Mouse (Mus musculus): ENCODE measurements around the gene Sfrp5. TPM values are rescaled to one million over a fixed set of nuclear protein-coding genes. Genes with fewer than 3 reads are reported as not detected.

The Sfrp5 gene
- polyA plus RNA-seq, 1 experiment from 2014 or later = 2.7 TPM

DNA sequence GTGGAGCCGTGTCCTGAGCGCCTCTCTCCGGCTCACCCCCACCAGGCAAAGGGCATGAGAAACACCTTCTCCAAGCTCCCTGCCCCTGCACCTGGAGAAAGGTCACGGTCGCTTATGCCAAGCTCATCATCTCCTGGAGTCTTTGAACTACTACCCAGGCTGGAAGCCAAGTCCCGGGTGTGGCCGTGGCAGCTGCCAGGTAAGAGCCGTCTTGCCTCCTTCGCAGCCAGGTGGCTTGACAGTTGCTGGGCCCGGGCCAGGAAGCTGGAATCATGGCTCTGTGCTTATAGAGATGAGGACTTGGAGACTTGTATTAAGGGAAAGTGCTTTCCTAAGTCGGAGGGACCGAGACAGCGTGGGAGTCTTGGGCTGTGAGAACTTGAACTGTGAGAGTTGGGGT, 28.9 kb upstream of the Sfrp5 start:
- Histone ChIP-seq H3K4me1 (ENCODE audit: control insufficient read depth, insufficient read depth, low read depth, low read length) (no peaks in the 10 kb centered on the region; the same call in 1 of the 2 replicates), H3K4me2 (ENCODE audit: low read length) (no peak overlapping the region), H3K9me3 (ENCODE audit: control insufficient read depth, low read length) (no peaks in the 10 kb centered on the region), H3K27ac (ENCODE audit: low read depth, low read length) (no peak overlapping the region), H3K27me3 (replicated peaks; ENCODE audit: control insufficient read depth, insufficient read depth, low read length) (no peaks in the 10 kb centered on the region), H3K9ac (ENCODE audit: low read depth, low read length) (no peak overlapping the region), H3K4me3 (ENCODE audit: low read length) (no peak overlapping the region), H3K36me3 (ENCODE audit: control insufficient read depth, insufficient read depth, low read length) (no peaks in the 10 kb centered on the region)
- ATAC-seq = no peak
- WGBS = 81% methylated on average over 13 of the region's 13 CpGs

DNA sequence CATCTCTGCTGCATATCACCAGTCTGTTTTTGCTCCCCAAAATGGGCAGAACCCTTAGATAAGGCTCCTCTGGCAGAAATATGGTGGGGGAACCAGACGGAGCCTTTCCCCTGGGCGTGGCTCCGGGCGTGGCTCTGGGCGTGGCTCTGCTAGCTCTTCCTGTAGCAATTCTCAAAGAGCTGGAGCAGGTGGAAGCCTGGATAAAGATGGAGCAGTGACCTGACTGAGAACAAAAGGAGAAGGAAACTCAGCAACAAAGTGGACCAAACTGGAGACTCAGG, 28.2 kb upstream of the Sfrp5 start:
- H3K4me3 ChIP-seq (ENCODE audit: low read length) = no peak overlapping the region
- H3K27me3 ChIP-seq (replicated peaks; ENCODE audit: control insufficient read depth, insufficient read depth, low read length) = no peaks in the 10 kb centered on the region
- H3K9me3 ChIP-seq (ENCODE audit: control insufficient read depth, low read length) = no peaks in the 10 kb centered on the region
- no peak overlapping the region for H3K4me2 ChIP-seq (ENCODE audit: low read length)
- H3K4me1 ChIP-seq (ENCODE audit: control insufficient read depth, insufficient read depth, low read depth, low read length) = no peaks in the 10 kb centered on the region; the same call in 1 of the 2 replicates
- H3K27ac ChIP-seq (ENCODE audit: low read depth, low read length) = no peak overlapping the region
- ATAC-seq = no peak
- no peak overlapping the region for H3K9ac ChIP-seq (ENCODE audit: low read depth, low read length)
- 83% methylated on average over 5 of the region's 5 CpGs for WGBS
- H3K36me3 ChIP-seq (ENCODE audit: control insufficient read depth, insufficient read depth, low read length) = no peaks in the 10 kb centered on the region

DNA sequence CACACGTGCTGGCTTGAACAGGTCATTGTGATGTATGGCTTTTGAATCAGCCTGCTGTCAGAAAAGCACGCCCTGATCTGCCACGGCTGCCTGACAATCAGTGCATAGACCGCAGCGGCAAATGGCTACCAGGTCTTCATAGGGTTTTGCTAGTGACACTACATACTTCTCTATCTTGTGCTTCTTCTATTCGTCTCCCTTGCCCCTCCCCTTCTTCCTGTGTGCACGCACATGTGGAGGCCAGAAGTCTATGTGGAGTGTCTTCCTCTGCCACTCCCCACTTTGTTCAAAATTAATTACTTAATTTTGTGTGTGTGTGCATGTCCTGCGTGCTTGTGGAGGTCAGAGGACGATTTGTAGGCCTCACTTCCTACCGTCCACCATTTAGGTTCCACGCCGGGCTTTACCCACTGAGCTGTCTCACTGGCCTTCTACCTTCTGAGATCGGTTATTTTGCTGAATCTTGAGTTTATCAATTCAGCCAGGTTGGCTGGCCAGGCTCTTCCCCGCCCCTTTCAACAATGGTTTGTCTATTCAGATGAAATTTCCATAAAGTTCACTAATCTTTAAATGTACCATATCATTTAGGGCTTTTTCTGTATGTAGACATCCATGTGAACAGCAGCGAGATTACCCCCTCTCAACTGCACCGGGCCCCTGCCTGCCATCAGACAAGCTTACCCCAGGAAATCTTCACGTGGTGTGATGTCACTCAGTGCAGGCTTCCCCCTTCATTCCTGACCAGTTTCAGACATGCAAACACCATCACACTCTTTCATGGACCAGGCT, 27.6 kb upstream of the Sfrp5 start:
- no peak overlapping the region for H3K27ac ChIP-seq (ENCODE audit: low read depth, low read length)
- no peak overlapping the region for H3K9ac ChIP-seq (ENCODE audit: low read depth, low read length)
- no peaks in the 10 kb centered on the region for H3K27me3 ChIP-seq (replicated peaks; ENCODE audit: control insufficient read depth, insufficient read depth, low read length)
- no peaks in the 10 kb centered on the region for H3K9me3 ChIP-seq (ENCODE audit: control insufficient read depth, low read length)
- H3K36me3 ChIP-seq (ENCODE audit: control insufficient read depth, insufficient read depth, low read length) = no peaks in the 10 kb centered on the region
- ATAC-seq = no peak
- 59% methylated on average over 17 of the region's 17 CpGs for WGBS
- no peaks in the 10 kb centered on the region; the same call in 1 of the 2 replicates for H3K4me1 ChIP-seq (ENCODE audit: control insufficient read depth, insufficient read depth, low read depth, low read length)
- H3K4me3 ChIP-seq (ENCODE audit: low read length) = no peak overlapping the region
- no peak overlapping the region for H3K4me2 ChIP-seq (ENCODE audit: low read length)

DNA sequence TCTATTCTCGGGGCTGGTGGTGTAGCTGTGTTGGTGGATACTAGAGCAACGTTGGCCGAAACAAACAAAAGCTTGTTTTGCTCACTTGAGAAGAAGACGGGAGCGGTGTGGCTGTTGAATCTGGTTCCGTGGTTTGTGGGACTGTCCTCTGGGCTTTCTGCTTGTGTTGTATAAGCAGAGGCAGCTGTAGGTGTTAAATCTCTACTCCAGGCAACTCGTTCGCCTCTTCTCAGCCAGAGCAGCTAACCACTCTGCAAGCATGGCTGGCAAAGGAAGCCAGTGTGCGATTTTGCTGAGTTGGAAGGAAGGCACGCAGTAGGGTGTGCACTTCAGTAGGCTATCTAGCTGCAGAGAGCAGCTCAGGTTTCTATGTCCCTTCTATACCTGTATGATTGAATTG, 24.4 kb upstream of the Sfrp5 start:
- Histone ChIP-seq H3K9me3 (ENCODE audit: control insufficient read depth, low read length) (no peaks in the 10 kb centered on the region), H3K9ac (ENCODE audit: low read depth, low read length) (no peak overlapping the region), H3K27ac (ENCODE audit: low read depth, low read length) (no peak overlapping the region), H3K27me3 (replicated peaks; ENCODE audit: control insufficient read depth, insufficient read depth, low read length) (no peaks in the 10 kb centered on the region), H3K4me3 (ENCODE audit: low read length) (no peak overlapping the region), H3K36me3 (ENCODE audit: control insufficient read depth, insufficient read depth, low read length) (no peaks in the 10 kb centered on the region), H3K4me2 (ENCODE audit: low read length) (no peak overlapping the region), H3K4me1 (ENCODE audit: control insufficient read depth, insufficient read depth, low read depth, low read length) (no peaks in the 10 kb centered on the region; the same call in 1 of the 2 replicates)
- 89% methylated on average over 10 of the region's 10 CpGs for WGBS
- ATAC-seq = no peak

DNA sequence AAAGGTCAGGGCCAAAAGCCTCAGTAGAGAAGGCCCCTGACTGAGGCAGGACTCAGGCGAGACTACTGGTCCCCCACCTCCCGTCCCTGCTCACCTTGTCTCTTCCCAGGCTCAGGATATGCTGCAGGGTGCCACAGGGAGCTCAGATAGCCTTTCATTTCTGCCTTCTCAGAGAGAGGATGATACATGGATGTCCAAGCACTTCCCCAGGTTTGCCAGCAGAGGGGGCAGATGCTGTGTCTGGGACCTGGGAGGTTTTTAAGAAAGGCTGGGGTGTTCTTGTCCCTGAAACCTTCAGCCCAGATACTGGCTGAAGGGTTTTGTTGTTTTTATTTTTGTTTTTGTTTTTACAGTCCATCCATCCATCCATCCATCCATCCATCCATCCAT, 15.3 kb upstream of the Sfrp5 start:
- Histone ChIP-seq H3K36me3 (ENCODE audit: control insufficient read depth, insufficient read depth, low read length) (no peaks in the 10 kb centered on the region), H3K4me1 (ENCODE audit: control insufficient read depth, insufficient read depth, low read depth, low read length) (no peaks in the 10 kb centered on the region), H3K9me3 (ENCODE audit: control insufficient read depth, low read length) (no peaks in the 10 kb centered on the region), H3K9ac (ENCODE audit: low read depth, low read length) (no peak overlapping the region), H3K27me3 (replicated peaks; ENCODE audit: control insufficient read depth, insufficient read depth, low read length) (no peaks in the 10 kb centered on the region), H3K27ac (ENCODE audit: low read depth, low read length) (no peak overlapping the region), H3K4me2 (ENCODE audit: low read length) (no peak overlapping the region), H3K4me3 (ENCODE audit: low read length) (no peak overlapping the region)
- WGBS = 13% methylated on average over 2 of the region's 2 CpGs
- ATAC-seq = peak; percentile 69

DNA sequence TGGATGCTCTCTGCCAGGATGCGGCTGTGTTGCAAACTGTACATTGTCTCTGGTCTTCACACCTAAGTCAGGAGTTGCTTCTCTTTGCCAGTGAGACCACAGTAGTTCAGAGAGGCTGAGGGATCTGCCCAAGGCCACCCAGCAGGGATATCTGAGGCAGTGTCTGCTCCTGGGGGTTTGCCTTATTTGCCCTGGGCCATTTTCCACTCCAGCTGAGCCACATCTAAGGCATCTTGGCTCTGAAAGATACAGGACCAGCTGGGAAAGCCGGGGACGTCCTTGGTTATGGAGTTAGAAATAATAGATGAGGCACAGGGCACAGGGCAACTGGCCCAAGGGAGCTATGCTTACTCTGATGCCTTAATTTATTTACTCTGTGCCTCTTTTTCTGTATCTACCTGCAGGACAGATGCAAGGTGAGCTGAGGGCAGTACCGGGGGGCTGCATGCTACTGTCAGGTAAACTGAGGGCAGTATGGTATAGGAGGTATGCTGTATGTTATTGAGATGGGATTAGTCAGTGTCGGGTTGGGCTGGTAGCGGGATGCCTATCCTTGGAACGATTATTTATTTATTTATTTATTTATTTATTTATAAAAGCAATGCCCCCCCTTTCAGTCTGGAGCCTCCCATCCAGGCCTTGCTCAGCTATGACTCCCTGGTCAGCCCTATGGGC, 14.8 kb upstream of the Sfrp5 start:
- Histone ChIP-seq H3K36me3 (ENCODE audit: control insufficient read depth, insufficient read depth, low read length) (no peaks in the 10 kb centered on the region), H3K9me3 (ENCODE audit: control insufficient read depth, low read length) (no peaks in the 10 kb centered on the region), H3K4me2 (ENCODE audit: low read length) (no peak overlapping the region), H3K4me3 (ENCODE audit: low read length) (no peak overlapping the region), H3K27ac (ENCODE audit: low read depth, low read length) (no peak overlapping the region), H3K9ac (ENCODE audit: low read depth, low read length) (no peak overlapping the region), H3K4me1 (ENCODE audit: control insufficient read depth, insufficient read depth, low read depth, low read length) (no peaks in the 10 kb centered on the region), H3K27me3 (replicated peaks; ENCODE audit: control insufficient read depth, insufficient read depth, low read length) (no peaks in the 10 kb centered on the region)
- 73% methylated on average over 7 of the region's 7 CpGs for WGBS
- ATAC-seq = peak; percentile 60

DNA sequence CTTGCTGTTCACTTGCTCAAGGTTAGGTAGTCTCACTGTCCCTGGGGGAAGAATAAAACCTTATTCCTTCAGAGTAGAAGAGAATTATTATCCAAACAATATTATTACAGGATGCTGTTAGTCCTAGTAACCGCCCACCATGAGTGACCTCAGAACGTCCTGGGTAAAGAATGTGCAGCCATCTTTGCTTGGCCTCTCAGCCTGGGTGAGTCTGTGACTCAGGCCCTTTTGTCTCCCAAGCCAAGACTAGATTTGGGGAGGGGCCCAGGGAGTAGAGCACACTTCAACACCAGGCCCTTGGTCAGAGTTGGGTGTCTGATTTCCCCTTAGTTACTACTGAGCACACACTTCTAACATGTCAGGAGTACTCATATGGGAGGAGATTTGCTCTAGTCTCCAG, 12.5 kb upstream of the Sfrp5 start:
- Histone ChIP-seq H3K27ac (ENCODE audit: low read depth, low read length) (no peak overlapping the region), H3K4me1 (ENCODE audit: control insufficient read depth, insufficient read depth, low read depth, low read length) (no peaks in the 10 kb centered on the region), H3K9ac (ENCODE audit: low read depth, low read length) (no peak overlapping the region), H3K4me3 (ENCODE audit: low read length) (no peak overlapping the region), H3K4me2 (ENCODE audit: low read length) (no peak overlapping the region), H3K27me3 (replicated peaks; ENCODE audit: control insufficient read depth, insufficient read depth, low read length) (no peaks in the 10 kb centered on the region), H3K9me3 (ENCODE audit: control insufficient read depth, low read length) (no peaks in the 10 kb centered on the region), H3K36me3 (ENCODE audit: control insufficient read depth, insufficient read depth, low read length) (no peaks in the 10 kb centered on the region)
- no peak for ATAC-seq
- 83% methylated on average over 2 of the region's 2 CpGs for WGBS

DNA sequence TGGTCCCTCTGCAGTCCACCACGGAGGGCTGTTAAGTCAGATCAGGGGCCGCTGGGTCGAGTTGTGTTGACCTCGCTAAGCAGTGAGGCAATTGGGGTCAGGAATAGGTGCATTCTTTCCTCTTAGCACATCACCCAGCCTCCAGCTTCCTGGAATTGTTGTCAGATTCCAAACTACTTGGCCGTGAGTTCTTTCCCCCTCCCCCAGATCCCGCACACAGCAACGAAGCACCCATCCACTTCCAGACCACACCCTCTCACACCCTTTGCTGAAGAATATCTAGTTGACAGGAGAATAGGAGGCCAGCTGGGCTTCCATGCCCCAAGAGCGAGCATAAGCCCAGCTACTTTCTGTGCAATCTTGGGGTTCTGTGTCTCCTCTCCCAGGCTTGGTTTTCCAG, 9.9 kb upstream of the Sfrp5 start:
- no peak for ATAC-seq
- WGBS = 30% methylated on average over 8 of the region's 8 CpGs

DNA sequence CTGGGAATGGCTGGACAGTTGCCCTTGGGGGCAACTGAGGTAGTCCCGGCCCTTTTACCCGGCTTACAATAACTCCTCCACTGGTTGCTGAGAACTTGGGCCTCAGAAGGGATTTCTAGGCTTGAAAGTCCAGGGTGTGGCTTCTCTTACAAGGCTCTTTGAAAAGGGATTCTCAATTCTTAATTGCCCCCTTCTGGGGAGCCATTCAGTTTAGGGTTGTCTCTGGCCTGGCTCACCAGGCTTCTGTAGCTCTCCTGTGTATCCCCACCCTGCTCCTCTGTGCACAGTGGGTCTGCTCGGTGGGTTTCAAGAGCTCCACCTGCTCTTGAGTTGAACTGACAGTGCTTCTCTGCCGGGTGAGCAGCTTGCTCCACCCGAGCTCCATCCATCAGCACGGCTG, 7.9 kb upstream of the Sfrp5 start:
- Histone ChIP-seq H3K36me3 (ENCODE audit: control insufficient read depth, insufficient read depth, low read length) (no peaks in the 10 kb centered on the region), H3K9ac (ENCODE audit: low read depth, low read length) (no peak overlapping the region), H3K4me2 (ENCODE audit: low read length) (no peak overlapping the region), H3K27ac (ENCODE audit: low read depth, low read length) (no peak overlapping the region), H3K27me3 (replicated peaks; ENCODE audit: control insufficient read depth, insufficient read depth, low read length) (no peaks in the 10 kb centered on the region), H3K4me1 (ENCODE audit: control insufficient read depth, insufficient read depth, low read depth, low read length) (no peaks in the 10 kb centered on the region), H3K4me3 (ENCODE audit: low read length) (no peak overlapping the region), H3K9me3 (ENCODE audit: control insufficient read depth, low read length) (no peaks in the 10 kb centered on the region)
- ATAC-seq = no peak
- 62% methylated on average over 6 of the region's 6 CpGs for WGBS

More for the DNA sequence above, 9.9 kb upstream of the Sfrp5 start:
- H3K4me1 ChIP-seq (ENCODE audit: control insufficient read depth, insufficient read depth, low read depth, low read length) = no peaks in the 10 kb centered on the region
- no peak overlapping the region for H3K4me2 ChIP-seq (ENCODE audit: low read length)
- no peaks in the 10 kb centered on the region for H3K9me3 ChIP-seq (ENCODE audit: control insufficient read depth, low read length)
- no peaks in the 10 kb centered on the region for H3K27me3 ChIP-seq (replicated peaks; ENCODE audit: control insufficient read depth, insufficient read depth, low read length)
- H3K36me3 ChIP-seq (ENCODE audit: control insufficient read depth, insufficient read depth, low read length) = no peaks in the 10 kb centered on the region
- no peak overlapping the region for H3K4me3 ChIP-seq (ENCODE audit: low read length)
- H3K27ac ChIP-seq (ENCODE audit: low read depth, low read length) = no peak overlapping the region
- no peak overlapping the region for H3K9ac ChIP-seq (ENCODE audit: low read depth, low read length)
